Mouse (Mus musculus) adrenal gland (tissue): ENCODE results near the gene Rcbtb2.

Experiments
- intact Hi-C: fragments of 180-260 bp; cut with DNase I; formaldehyde crosslinking; loops from one replicate; pipeline ENCODE4 v1.15.1; 2025
- microRNA-seq, 2 experiments: library from miRNA; unstranded; fragments of <30 nt; microRNA quantifications; one replicate each; pipeline ENCODE4; 2019

Rcbtb2 gene

DNA sequence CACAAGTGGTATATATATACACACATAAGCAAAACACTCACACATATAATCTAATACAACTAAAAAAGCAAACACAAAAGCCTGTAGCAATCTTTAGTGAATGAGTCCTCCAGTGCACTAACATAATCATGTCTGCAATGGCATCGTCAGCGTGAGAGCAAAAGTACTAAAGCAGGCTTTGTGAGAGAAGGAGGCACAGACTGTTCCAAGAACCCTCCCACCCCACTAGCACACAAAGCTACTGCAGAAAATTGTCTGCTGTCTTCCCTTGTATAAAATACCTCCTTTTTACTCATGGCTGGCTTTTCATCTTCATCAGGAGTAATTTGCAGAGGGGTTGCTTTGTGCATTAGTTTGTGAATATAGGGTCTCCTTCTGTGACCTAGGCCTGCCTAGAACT, 129.4 kb downstream of the Rcbtb2 start:
- intact Hi-C loops: no loop called here

DNA sequence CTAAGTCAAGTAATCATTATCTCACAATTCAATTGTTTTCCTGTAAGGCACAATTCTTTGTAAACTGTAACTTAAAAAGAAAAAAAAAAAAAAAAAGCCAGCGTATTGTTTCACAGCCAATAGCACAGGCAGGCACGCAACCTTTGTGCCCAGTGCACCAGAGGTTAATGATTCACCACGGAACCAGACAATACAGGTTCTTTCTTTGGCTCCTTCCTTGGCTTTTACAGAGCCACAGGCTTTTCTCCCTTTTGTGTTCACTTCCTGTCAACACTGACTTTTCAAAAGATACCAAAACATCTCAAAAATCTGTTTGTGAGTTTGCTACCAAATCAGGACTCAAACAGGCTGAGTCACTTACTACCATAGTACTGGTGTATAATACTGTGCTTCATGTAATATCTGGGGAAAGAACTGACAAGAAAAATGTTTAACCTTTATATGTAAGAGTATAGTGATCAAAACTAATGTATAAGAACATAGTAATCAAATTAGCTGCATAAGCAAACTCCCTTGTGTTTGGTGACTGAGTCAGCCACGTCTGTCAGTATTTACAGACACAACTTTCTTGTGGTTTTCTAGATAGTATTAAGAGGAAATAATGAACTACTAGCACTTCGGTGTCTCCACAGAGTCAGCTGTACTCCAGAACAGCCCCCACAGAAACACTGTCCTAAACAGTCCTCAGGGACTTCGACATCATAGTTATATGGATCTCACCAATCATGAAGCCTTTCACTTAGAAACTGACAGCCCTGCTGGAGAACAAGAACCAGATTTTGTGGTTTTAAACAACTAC, 130.8 kb downstream of the Rcbtb2 start:
- intact Hi-C loops: no loop called here

DNA sequence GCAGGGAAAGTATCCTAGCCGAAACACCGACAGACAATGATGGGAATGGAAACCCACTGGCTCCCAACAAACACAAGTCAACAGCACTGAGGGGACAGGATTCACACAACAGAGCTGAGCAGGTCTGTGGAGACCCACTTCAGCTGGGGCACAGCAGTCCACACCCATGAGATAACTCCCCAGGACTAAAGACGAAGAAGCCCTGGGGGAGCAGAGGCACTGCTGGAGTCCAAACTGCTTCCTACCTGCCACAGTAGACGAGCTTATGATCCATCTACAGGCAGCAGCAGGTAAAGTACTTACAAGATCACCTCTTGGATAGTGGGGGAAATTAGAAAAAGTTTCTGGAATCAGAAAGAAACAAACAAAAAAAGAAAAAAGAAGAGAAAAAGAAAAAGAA, 131.6 kb downstream of the Rcbtb2 start:
- intact Hi-C loops: no loop called here

DNA sequence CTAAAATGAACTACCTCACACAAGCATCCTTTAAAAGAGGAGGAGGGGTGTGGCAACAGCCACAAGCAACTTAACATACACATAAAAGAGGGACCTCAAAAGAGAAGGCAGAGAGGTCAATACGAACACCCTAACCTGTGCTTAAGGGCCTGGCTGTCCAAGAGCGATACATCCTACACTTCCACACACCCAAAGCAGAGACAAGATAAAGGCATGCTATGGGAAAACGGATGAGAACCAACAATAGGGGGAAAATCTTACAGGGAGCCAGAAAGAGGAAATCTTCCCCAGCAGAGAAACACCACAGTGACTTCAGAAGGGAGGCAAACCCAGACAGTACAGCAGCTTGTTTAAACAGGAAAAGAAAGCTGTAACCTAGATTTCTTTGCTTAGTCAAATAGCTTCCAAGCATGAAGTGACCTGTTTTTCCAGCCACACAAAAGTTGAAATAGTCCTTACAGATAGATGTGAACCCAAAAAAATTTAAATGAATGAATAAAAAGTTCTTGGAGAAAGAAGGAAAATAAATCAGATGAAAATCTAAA, 132.7 kb downstream of the Rcbtb2 start:
- intact Hi-C loops: no loop called here

DNA sequence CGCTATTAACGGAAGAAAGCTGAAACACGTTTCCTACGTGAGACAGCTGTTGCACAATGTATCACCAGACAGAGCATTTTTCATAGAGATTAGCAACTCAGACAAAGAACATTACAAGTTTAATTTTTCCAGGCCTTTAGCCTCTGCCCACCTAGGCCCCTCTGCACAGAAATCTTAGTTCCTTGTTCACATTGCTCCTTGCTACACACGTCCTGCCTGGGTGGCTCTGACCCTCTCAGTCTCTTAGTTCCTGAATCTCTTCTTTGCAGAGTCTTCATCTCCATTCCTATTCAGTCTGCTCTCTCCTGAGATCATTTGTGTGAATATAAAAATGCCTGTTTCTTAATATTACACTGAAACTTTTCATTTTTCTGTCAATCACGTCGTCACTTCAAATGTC, 134.5 kb downstream of the Rcbtb2 start:
- intact Hi-C loops: no loop called here

Small RNA genes lying within 50 kb of the gene (microRNA-seq; reads per million reads assigned to microRNA genes)
- gene Mir687: 0 reads per million in 2 experiments
